Mouse (Mus musculus): ENCODE measurements around the gene Olfr1079. TPM values are rescaled to one million over a fixed set of nuclear protein-coding genes. Genes with fewer than 3 reads are reported as not detected.
"Not testable (repeated sequence)": the region's sequence is repeated elsewhere in the genome, so short reads cannot be mapped to it uniquely, and the experiment has no call there.

Gene Olfr1079
- total RNA-seq (2017) = not detected in 3 replicates

- ATAC-seq (replicated peaks; ENCODE audit: insufficient number of reproducible peaks, low FRiP score, low TSS enrichment, poor library complexity, severe bottlenecking) = no peak
Measured at GRCm38 (mm10) chr2:86542380-86542779, at the start of gene Olfr1079. Gene Olfr1079, minus strand, starts transcription at chr2:86542480.

GRCm38 (mm10) chr2:86558135-86558534, 15.9 kb upstream of the Olfr1079 start, which contains the start of gene Olfr1080:
Gene Olfr1080, minus strand, starts transcription at chr2:86558235.
- not testable (repeated sequence) for ATAC-seq (replicated peaks; ENCODE audit: insufficient number of reproducible peaks, low FRiP score, low TSS enrichment, poor library complexity, severe bottlenecking)

- ATAC-seq (replicated peaks; ENCODE audit: insufficient number of reproducible peaks, low FRiP score, low TSS enrichment, poor library complexity, severe bottlenecking) = no peak
Measured at GRCm38 (mm10) chr2:86530991-86531390, 11.3 kb downstream of the Olfr1079 start.

GRCm38 (mm10) chr2:86508161-86508560, 34.1 kb downstream of the Olfr1079 start, which contains the start of gene Olfr1076:
Gene Olfr1076, plus strand, starts transcription at chr2:86508461.
- no peak for ATAC-seq (replicated peaks; ENCODE audit: insufficient number of reproducible peaks, low FRiP score, low TSS enrichment, poor library complexity, severe bottlenecking)

- ATAC-seq (replicated peaks; ENCODE audit: insufficient number of reproducible peaks, low FRiP score, low TSS enrichment, poor library complexity, severe bottlenecking) = no peak
Measured at GRCm38 (mm10) chr2:86487286-86487685, 55.0 kb downstream of the Olfr1079 start, which contains the start of gene Olfr228. Gene Olfr228, minus strand, starts transcription at chr2:86487386.

Other genes with a start within 250 kb of the Olfr1079 start
- not detected in 3 replicates for gene Olfr1053, start 227.2 kb downstream of the Olfr1079 start, total RNA-seq (2017)
- not detected in 3 replicates for gene Olfr1054, start 207.0 kb downstream of the Olfr1079 start, total RNA-seq (2017)
- gene Olfr1055, start 192.2 kb downstream of the Olfr1079 start, total RNA-seq (2017) = not detected in 3 replicates
- gene Olfr1056, start 180.0 kb downstream of the Olfr1079 start, total RNA-seq (2017) = 0.64 TPM in 1 of 3 replicates, not detected in the others
- gene Olfr1057, start 164.1 kb downstream of the Olfr1079 start, total RNA-seq (2017) = not detected in 3 replicates
- not detected in 3 replicates for gene Olfr1058, start 153.9 kb downstream of the Olfr1079 start, total RNA-seq (2017)
- not detected in 3 replicates for gene Olfr1061, start 128.4 kb downstream of the Olfr1079 start, total RNA-seq (2017)
- not detected in 3 replicates for gene Olfr1062, start 115.7 kb downstream of the Olfr1079 start, total RNA-seq (2017)
- not detected in 3 replicates for gene Olfr1065, start 91.9 kb downstream of the Olfr1079 start, total RNA-seq (2017)
- gene Olfr1066, start 86.2 kb downstream of the Olfr1079 start, total RNA-seq (2017) = not detected in 3 replicates
- gene Olfr228, start 55.1 kb downstream of the Olfr1079 start, total RNA-seq (2017) = not detected in 3 replicates
- not detected in 3 replicates for gene Olfr1076, start 34.0 kb downstream of the Olfr1079 start, total RNA-seq (2017)
- not detected in 3 replicates for gene Olfr1080, start 15.8 kb upstream of the Olfr1079 start, total RNA-seq (2017)
- gene Olfr1082, start 56.5 kb upstream of the Olfr1079 start, total RNA-seq (2017) = not detected in 3 replicates
- gene Olfr1084, start 97.2 kb upstream of the Olfr1079 start, total RNA-seq (2017) = not detected in 3 replicates
- not detected in 3 replicates for gene Olfr1085, start 119.5 kb upstream of the Olfr1079 start, total RNA-seq (2017)
- gene Olfr1086, start 137.6 kb upstream of the Olfr1079 start, total RNA-seq (2017) = not detected in 3 replicates
- gene Olfr1087, start 155.9 kb upstream of the Olfr1079 start, total RNA-seq (2017) = not detected in 3 replicates
- gene Olfr1089, start 191.2 kb upstream of the Olfr1079 start, total RNA-seq (2017) = not detected in 3 replicates
- gene Olfr1090, start 216.5 kb upstream of the Olfr1079 start, total RNA-seq (2017) = not detected in 3 replicates
- gene Olfr1093, start 240.0 kb upstream of the Olfr1079 start, total RNA-seq (2017) = not detected in 3 replicates

Measured in monocyte, adult 5-6 weeks (primary cell).